Mouse (Mus musculus): ENCODE measurements around the gene Fem1a. TPM values are rescaled to one million over a fixed set of nuclear protein-coding genes. Genes with fewer than 3 reads are reported as not detected.

Gene Fem1a
- polyA plus RNA-seq, 1 experiment = 29.4 TPM

- TF ChIP-seq POLR2A (IDR thresholded peaks at IDR 0.05; ENCODE audit: borderline replicate concordance, extremely low read depth, low read depth, low read length) (no peak), CTCF (IDR thresholded peaks at IDR 0.05; ENCODE audit: insufficient read depth, low read length) (no peak)
- H3K4me1 ChIP-seq (ENCODE audit: control insufficient read depth, insufficient read depth, low read length) = peaks cover 17% of the 10 kb centered on the region
- DNase-seq = no peak
- peak overlapping the region; percentile 69 for H3K4me3 ChIP-seq (replicated peaks; ENCODE audit: extremely low read depth, low read depth, low read length)
- 30% methylated on average over 12 of the region's 12 CpGs for WGBS
Measured at GRCm38 (mm10) chr17:56219251-56219650, 37.4 kb upstream of the Fem1a start.

GRCm38 (mm10) chr17:56219805-56220204, 36.8 kb upstream of the Fem1a start:
- Histone ChIP-seq H3K4me3 (replicated peaks; ENCODE audit: extremely low read depth, low read depth, low read length) (no peak overlapping the region), H3K4me1 (ENCODE audit: control insufficient read depth, insufficient read depth, low read length) (peaks cover 17% of the 10 kb centered on the region)
- TF ChIP-seq CTCF (IDR thresholded peaks at IDR 0.05; ENCODE audit: insufficient read depth, low read length) = no peak
- no peak for TF ChIP-seq POLR2A (IDR thresholded peaks at IDR 0.05; ENCODE audit: borderline replicate concordance, extremely low read depth, low read depth, low read length)
- WGBS = 8% methylated on average over 3 of the region's 3 CpGs
- peak; percentile 48 for DNase-seq

- 10% methylated on average over 1 of the region's 1 CpGs for WGBS
- no peak for TF ChIP-seq POLR2A (IDR thresholded peaks at IDR 0.05; ENCODE audit: borderline replicate concordance, extremely low read depth, low read depth, low read length)
- no peak for TF ChIP-seq CTCF (IDR thresholded peaks at IDR 0.05; ENCODE audit: insufficient read depth, low read length)
- DNase-seq = no peak
Measured at GRCm38 (mm10) chr17:56224916-56225315, 31.7 kb upstream of the Fem1a start.

GRCm38 (mm10) chr17:56226566-56226965, 30.0 kb upstream of the Fem1a start:
- DNase-seq = no peak
- TF ChIP-seq POLR2A (IDR thresholded peaks at IDR 0.05; ENCODE audit: borderline replicate concordance, extremely low read depth, low read depth, low read length) (no peak), CTCF (IDR thresholded peaks at IDR 0.05; ENCODE audit: insufficient read depth, low read length) (no peak)
- 56% methylated on average over 3 of the region's 3 CpGs for WGBS
- Histone ChIP-seq H3K4me1 (ENCODE audit: control insufficient read depth, insufficient read depth, low read length) (no peaks in the 10 kb centered on the region), H3K4me3 (replicated peaks; ENCODE audit: extremely low read depth, low read depth, low read length) (no peak overlapping the region)

More at GRCm38 (mm10) chr17:56224916-56225315, 31.7 kb upstream of the Fem1a start:
- Histone ChIP-seq H3K4me3 (replicated peaks; ENCODE audit: extremely low read depth, low read depth, low read length) (no peak overlapping the region), H3K4me1 (ENCODE audit: control insufficient read depth, insufficient read depth, low read length) (peaks cover 3% of the 10 kb centered on the region; the same call in 1 of the 2 replicates)

- Histone ChIP-seq H3K4me3 (replicated peaks; ENCODE audit: extremely low read depth, low read depth, low read length) (no peak overlapping the region), H3K4me1 (ENCODE audit: control insufficient read depth, insufficient read depth, low read length) (no peaks in the 10 kb centered on the region)
- WGBS = 60% methylated on average over 10 of the region's 10 CpGs
- TF ChIP-seq CTCF (IDR thresholded peaks at IDR 0.05; ENCODE audit: insufficient read depth, low read length) = no peak
- TF ChIP-seq POLR2A (IDR thresholded peaks at IDR 0.05; ENCODE audit: borderline replicate concordance, extremely low read depth, low read depth, low read length) = no peak
- DNase-seq = no peak
Measured at GRCm38 (mm10) chr17:56229943-56230342, 26.7 kb upstream of the Fem1a start.

- Histone ChIP-seq H3K4me1 (ENCODE audit: control insufficient read depth, insufficient read depth, low read length) (no peaks in the 10 kb centered on the region), H3K4me3 (replicated peaks; ENCODE audit: extremely low read depth, low read depth, low read length) (no peak overlapping the region)
- WGBS = 48% methylated on average over 8 of the region's 8 CpGs
- no peak for DNase-seq
- TF ChIP-seq POLR2A (IDR thresholded peaks at IDR 0.05; ENCODE audit: borderline replicate concordance, extremely low read depth, low read depth, low read length) = no peak
- TF ChIP-seq CTCF (IDR thresholded peaks at IDR 0.05; ENCODE audit: insufficient read depth, low read length) = no peak
Measured at GRCm38 (mm10) chr17:56233389-56233788, 23.2 kb upstream of the Fem1a start.

GRCm38 (mm10) chr17:56233818-56234469, 22.7 kb upstream of the Fem1a start:
- Histone ChIP-seq H3K4me1 (ENCODE audit: control insufficient read depth, insufficient read depth, low read length) (no peaks in the 10 kb centered on the region), H3K4me3 (replicated peaks; ENCODE audit: extremely low read depth, low read depth, low read length) (no peak overlapping the region)
- TF ChIP-seq POLR2A (IDR thresholded peaks at IDR 0.05; ENCODE audit: borderline replicate concordance, extremely low read depth, low read depth, low read length) (no peak), CTCF (IDR thresholded peaks at IDR 0.05; ENCODE audit: insufficient read depth, low read length) (no peak)
- WGBS = 7% methylated on average over 14 of the region's 14 CpGs
- no peak for DNase-seq

- TF ChIP-seq POLR2A (IDR thresholded peaks at IDR 0.05; ENCODE audit: borderline replicate concordance, extremely low read depth, low read depth, low read length) = no peak
- TF ChIP-seq CTCF (IDR thresholded peaks at IDR 0.05; ENCODE audit: insufficient read depth, low read length) = 0 out of 2 replicates have a peak, but pooled peaks have one; percentile 3
- no peaks in the 10 kb centered on the region for H3K4me1 ChIP-seq (ENCODE audit: control insufficient read depth, insufficient read depth, low read length)
- 3% methylated on average over 33 of the region's 33 CpGs for WGBS
- peak; percentile 85 for DNase-seq
- no peak overlapping the region for H3K4me3 ChIP-seq (replicated peaks; ENCODE audit: extremely low read depth, low read depth, low read length)
Measured at GRCm38 (mm10) chr17:56241541-56242401, 14.8 kb upstream of the Fem1a start.

- DNase-seq = no peak
- no peak overlapping the region for H3K4me3 ChIP-seq (replicated peaks; ENCODE audit: extremely low read depth, low read depth, low read length)
- no peaks in the 10 kb centered on the region; the same call in 1 of the 2 replicates for H3K4me1 ChIP-seq (ENCODE audit: control insufficient read depth, insufficient read depth, low read length)
- WGBS = 63% methylated on average over 7 of the region's 7 CpGs
- TF ChIP-seq POLR2A (IDR thresholded peaks at IDR 0.05; ENCODE audit: borderline replicate concordance, extremely low read depth, low read depth, low read length) (no peak), CTCF (IDR thresholded peaks at IDR 0.05; ENCODE audit: insufficient read depth, low read length) (no peak)
Measured at GRCm38 (mm10) chr17:56245608-56246007, 11.0 kb upstream of the Fem1a start.
